Mouse (Mus musculus) heart, adult 2 months (tissue): ENCODE data around the gene Galnt7. TPM values are rescaled to one million over a fixed set of nuclear protein-coding genes. Genes with fewer than 3 reads are reported as not detected.
A peak's percentile ranks its signal among the peaks of the same experiment; 100 is the strongest.

Experiments used
- DNase-seq, 2 experiments: peaks; one replicate each; pipeline ENCODE4 v3.0.0; 2021
- H3K27ac ChIP-seq: fragments of 200-600 bp; 2 replicates; pipeline ENCODE4 v1.8.1; 2022
- H3K27me3 ChIP-seq: fragments of 200-500 bp; 2 replicates; pipeline ENCODE4 v1.6.1; 2012; ENCODE audit warnings: mild to moderate bottlenecking, low read length, inconsistent platforms, mixed read lengths; ENCODE audit not compliant: control insufficient read depth, insufficient read depth
- H3K36me3 ChIP-seq: fragments of 200-500 bp; 2 replicates; pipeline ENCODE4 v1.6.1; 2012; ENCODE audit warnings: low read length, inconsistent platforms; ENCODE audit not compliant: control insufficient read depth, insufficient read depth
- H3K4me1 ChIP-seq: fragments of 200-500 bp; 2 replicates; pipeline ENCODE4 v1.6.1; 2011; ENCODE audit warnings: low read length; ENCODE audit not compliant: control insufficient read depth, insufficient read depth
- H3K4me3 ChIP-seq: fragments of 200-600 bp; 2 replicates; pipeline ENCODE4 v1.8.1; 2022
- H3K79me2 ChIP-seq: fragments of 200-500 bp; replicated peaks from 2 replicates; pipeline ENCODE4 v1.6.1; 2012; ENCODE audit warnings: mild to moderate bottlenecking, inconsistent platforms, low read length, moderate library complexity, mixed read lengths; ENCODE audit not compliant: control insufficient read depth, insufficient read depth
- H3K9ac ChIP-seq: fragments of 200-500 bp; 2 replicates; pipeline ENCODE4 v1.6.1; 2012; ENCODE audit warnings: low read depth, mild to moderate bottlenecking, control low read depth, inconsistent platforms, low read length, mixed read lengths
- CTCF ChIP-seq: fragments of 200-600 bp; IDR thresholded peaks from 2 replicates; pipeline ENCODE4 v1.8.1; 2022; ENCODE audit warnings: antibody characterized with exemption, mild to moderate bottlenecking, moderate library complexity
- EP300 ChIP-seq: fragments of 200-500 bp; IDR thresholded peaks from 2 replicates; pipeline ENCODE4 v1.6.1; 2011; ENCODE audit warnings: low read depth, low read length, control low read depth; ENCODE audit not compliant: insufficient read depth
- POLR2A ChIP-seq: fragments of 200-500 bp; IDR thresholded peaks from 2 replicates; pipeline ENCODE4 v1.6.1; 2011; ENCODE audit warnings: mild to moderate bottlenecking, low read depth, low read length, control low read depth; ENCODE audit not compliant: insufficient read depth
- WGBS: fragments of 180-500 bp; shearing (Covaris S2); methylation state at CpG from one replicate; pipeline ENCODE4 v1.1.7; 2018; 5-methylcytosine and 5-hydroxymethylcytosine counted together
- intact Hi-C: fragments of 180-260 bp; cut with DNase I; formaldehyde crosslinking; loops from one replicate; pipeline ENCODE4 v1.15.1; 2025
- polyA plus RNA-seq: library from polyadenylated mRNA; depleted of rRNA; stranded (reverse); fragments of >200 nt; gene quantifications from 2 replicates; pipeline ENCODE4 v1.2.3, GENCODE M21; 2012
- total RNA-seq, 2 experiments: library from RNA; stranded (reverse); gene quantifications; 2 replicates each; pipeline ENCODE4 v1.2.3; 2021

The Galnt7 gene
- total and polyA plus RNA-seq, 3 experiments = 1.7 to 4.8 (median 4.5) TPM

DNA sequence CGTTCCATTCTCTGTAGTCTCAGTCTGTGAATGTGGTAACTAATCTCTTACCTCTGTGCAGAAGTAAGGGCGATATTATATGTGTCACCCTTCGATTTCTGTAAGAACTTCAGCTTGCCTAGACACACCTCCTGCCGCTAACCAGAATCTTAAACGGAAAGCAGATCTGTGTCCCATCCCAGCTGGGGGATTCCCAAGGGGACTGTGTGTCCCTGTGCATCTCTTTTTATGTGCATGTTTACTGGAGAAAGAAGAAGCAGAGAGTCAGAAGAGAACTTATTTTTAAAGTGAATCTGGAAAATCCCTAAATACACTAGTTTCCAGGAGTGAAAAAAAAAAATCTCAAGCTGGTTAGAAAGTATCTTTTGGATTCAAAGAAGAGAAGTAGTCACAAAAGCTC lies 75.5 kb downstream of the Galnt7 start:
- Histone ChIP-seq H3K79me2 (peaks cover 2% of the 10 kb centered on the region; the same call in 1 of the 2 replicates), H3K36me3 (no peaks in the 10 kb centered on the region), H3K9ac (no peak overlapping the region), H3K27me3 (no peaks in the 10 kb centered on the region), H3K4me1 (peaks cover 8% of the 10 kb centered on the region), H3K27ac (no peak overlapping the region), H3K4me3 (no peak overlapping the region)
- WGBS = 71% methylated on average over 5 of the region's 5 CpGs
- no peak for DNase-seq
- intact Hi-C loops = loop anchor here (2.0 kb wide), 1 partner anchor 76 kb away; the partner anchor contains the start of gene Galnt7
- TF ChIP-seq CTCF (no peak), EP300 (no peak), POLR2A (no peak)

DNA sequence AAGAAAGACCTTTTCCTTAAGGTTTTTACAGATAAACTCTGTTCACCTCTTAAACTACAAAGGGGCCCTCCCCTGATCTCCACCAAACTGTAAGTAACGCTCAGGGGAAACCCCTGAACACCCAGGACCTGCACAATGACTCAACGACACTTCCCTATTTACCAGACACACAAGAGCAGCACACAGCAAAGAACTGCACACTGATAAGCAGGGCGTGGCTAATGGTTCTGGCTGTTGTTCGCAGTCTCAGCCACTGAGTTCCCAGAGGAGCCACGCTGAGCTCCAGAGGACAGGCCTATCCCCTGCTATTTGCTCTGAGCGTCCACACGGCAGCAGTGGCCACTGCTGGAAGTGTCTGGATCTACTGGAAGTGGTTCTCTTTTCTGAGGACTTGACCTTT lies 76.6 kb downstream of the Galnt7 start:
- Histone ChIP-seq H3K4me1 (peaks cover 8% of the 10 kb centered on the region), H3K4me3 (no peak overlapping the region), H3K9ac (no peak overlapping the region), H3K27ac (peak overlapping the region; percentile 3; the same call in 1 of the 2 replicates), H3K27me3 (no peaks in the 10 kb centered on the region), H3K36me3 (no peaks in the 10 kb centered on the region), H3K79me2 (no peaks in the 10 kb centered on the region)
- DNase-seq = peak; percentile 60 to 79
- intact Hi-C loops = loop anchor here (2.0 kb wide), 1 partner anchor 77 kb away; the partner anchor contains the start of gene Galnt7
- 7% methylated on average over 7 of the region's 7 CpGs for WGBS
- TF ChIP-seq POLR2A (peak; percentile 41; the same call in 1 of the 2 replicates), EP300 (no peak), CTCF (peak; percentile 65)

DNA sequence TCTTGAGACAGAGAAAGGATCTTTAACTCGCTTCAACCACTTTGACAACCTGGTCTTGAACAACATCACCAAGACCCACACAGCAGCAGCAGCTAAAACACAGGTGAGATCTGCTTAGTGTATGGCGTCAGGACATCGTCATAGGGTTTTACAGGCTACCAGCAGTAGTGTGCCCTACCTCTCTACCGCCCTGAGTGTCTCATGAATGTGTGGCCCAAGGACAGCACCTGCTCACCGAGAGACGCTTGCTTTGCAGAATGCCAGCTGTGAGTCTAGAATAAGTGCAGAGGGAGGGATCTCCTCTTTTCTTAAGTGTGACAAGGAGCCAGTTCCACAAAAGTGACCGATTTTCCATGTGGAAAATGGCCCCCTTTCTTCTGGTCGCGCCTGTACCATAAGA lies 77.5 kb downstream of the Galnt7 start:
- intact Hi-C loops = loop anchor here (2.0 kb wide), 1 partner anchor 35 kb away; no protein-coding TSS in a partner anchor
- no peak for TF ChIP-seq EP300
- TF ChIP-seq POLR2A = no peak
- no peak for TF ChIP-seq CTCF
- H3K79me2 ChIP-seq = no peaks in the 10 kb centered on the region

DNA sequence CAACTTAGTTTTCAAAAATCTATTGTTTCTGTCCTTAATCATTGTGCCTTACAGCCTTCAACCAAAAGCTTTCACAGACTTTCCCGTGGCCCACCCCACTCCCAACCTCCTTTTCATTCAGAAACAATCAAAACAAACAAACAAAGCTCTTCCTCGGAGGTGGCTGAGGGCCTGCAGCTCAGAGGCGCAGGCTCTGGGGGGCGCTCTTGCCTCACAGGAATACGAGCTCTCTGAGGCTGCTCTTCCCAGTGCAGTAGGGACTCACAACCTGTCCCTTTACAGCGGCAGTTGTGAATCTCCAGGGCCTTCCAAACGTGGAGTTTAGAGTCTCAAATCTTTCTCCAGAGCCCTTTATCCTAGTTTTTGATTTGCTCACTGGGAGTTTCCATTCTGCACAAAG lies 78.4 kb downstream of the Galnt7 start:
- no peak overlapping the region for H3K9ac ChIP-seq
- 8% methylated on average over 7 of the region's 7 CpGs for WGBS
- TF ChIP-seq CTCF (no peak), EP300 (peak; percentile 85; the same call in 1 of the 2 replicates), POLR2A (no peak)
- no peak overlapping the region for H3K27ac ChIP-seq
- H3K27me3 ChIP-seq = no peaks in the 10 kb centered on the region
- intact Hi-C loops = loop anchor here (1.0 to 2.0 kb wide), 3 partner anchors 34 to 226 kb away; no protein-coding TSS in a partner anchor
- H3K4me1 ChIP-seq = peaks cover 9% of the 10 kb centered on the region
- peak; percentile 74 to 86 for DNase-seq
- H3K36me3 ChIP-seq = no peaks in the 10 kb centered on the region
- H3K4me3 ChIP-seq = no peak overlapping the region
- no peaks in the 10 kb centered on the region for H3K79me2 ChIP-seq

More for the DNA sequence above, 77.5 kb downstream of the Galnt7 start:
- DNase-seq = no peak
- H3K27me3 ChIP-seq = no peaks in the 10 kb centered on the region
- no peak overlapping the region for H3K9ac ChIP-seq
- H3K4me1 ChIP-seq = peaks cover 8% of the 10 kb centered on the region
- H3K4me3 ChIP-seq = no peak overlapping the region
- H3K27ac ChIP-seq = no peak overlapping the region
- no peaks in the 10 kb centered on the region for H3K36me3 ChIP-seq
- WGBS = 96% methylated on average over 9 of the region's 9 CpGs

DNA sequence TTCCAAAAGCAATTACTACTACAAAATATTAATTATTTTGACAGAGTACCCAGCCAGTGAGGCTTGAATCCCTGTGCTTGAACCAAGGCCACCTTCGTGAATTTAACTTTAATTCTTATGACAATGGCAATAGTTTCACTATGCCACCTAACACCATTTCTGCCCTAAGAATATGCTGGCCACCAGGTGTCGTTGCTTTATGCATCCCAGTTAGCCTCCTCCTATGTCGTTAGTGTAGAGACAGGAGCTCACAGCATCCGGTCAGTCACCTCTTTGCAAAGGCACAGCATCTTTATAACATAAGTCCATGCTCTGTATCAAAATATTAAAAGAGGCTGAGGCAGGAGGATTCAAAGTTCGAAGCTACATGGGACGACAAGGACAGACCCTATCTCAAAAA lies 79.0 kb downstream of the Galnt7 start:
- peaks cover 9% of the 10 kb centered on the region for H3K4me1 ChIP-seq
- no peaks in the 10 kb centered on the region for H3K27me3 ChIP-seq
- H3K4me3 ChIP-seq = no peak overlapping the region
- no peaks in the 10 kb centered on the region for H3K79me2 ChIP-seq
- no peak for DNase-seq
- H3K27ac ChIP-seq = no peak overlapping the region
- intact Hi-C loops = loop anchor here (1.0 to 2.0 kb wide), 3 partner anchors 33 to 226 kb away; no protein-coding TSS in a partner anchor
- 71% methylated on average over 6 of the region's 6 CpGs for WGBS
- TF ChIP-seq POLR2A (no peak), EP300 (no peak), CTCF (no peak)
- no peak overlapping the region for H3K9ac ChIP-seq
- H3K36me3 ChIP-seq = no peaks in the 10 kb centered on the region

DNA sequence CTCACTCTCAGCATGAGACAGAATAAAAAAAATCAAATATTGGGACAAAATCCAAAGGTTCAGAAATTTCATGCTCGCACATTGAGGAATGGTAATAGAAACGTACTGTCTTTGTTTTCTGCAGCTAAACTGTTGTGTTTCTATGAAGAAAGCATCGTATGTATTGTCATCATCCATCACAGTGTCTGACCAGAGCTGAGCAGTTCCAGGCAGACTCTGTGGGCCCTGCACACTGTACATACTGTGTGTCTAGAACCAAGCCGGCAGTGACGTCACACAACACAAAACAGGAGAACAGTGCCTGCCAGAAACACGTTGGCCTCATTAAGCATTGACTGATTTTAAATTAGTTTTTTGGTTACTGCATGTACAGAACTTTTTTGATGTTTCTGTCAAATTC lies 82.9 kb downstream of the Galnt7 start:
- no peaks in the 10 kb centered on the region for H3K79me2 ChIP-seq
- H3K27me3 ChIP-seq = no peaks in the 10 kb centered on the region
- intact Hi-C loops = no loop called here
- WGBS = 75% methylated on average over 6 of the region's 6 CpGs
- 0 out of 2 replicates have a peak, but pooled peaks cover 1% of the 10 kb centered on the region for H3K4me1 ChIP-seq
- no peaks in the 10 kb centered on the region for H3K36me3 ChIP-seq
- H3K4me3 ChIP-seq = no peak overlapping the region
- TF ChIP-seq CTCF = no peak
- H3K27ac ChIP-seq = no peak overlapping the region
- H3K9ac ChIP-seq = no peak overlapping the region
- DNase-seq = no peak
